Mouse (Mus musculus): ENCODE measurements around the gene Slc15a3. TPM values are rescaled to one million over a fixed set of nuclear protein-coding genes. Genes with fewer than 3 reads are reported as not detected.

Slc15a3 gene
- total and polyA plus RNA-seq, 3 experiments, result 0.02 to 0.05 TPM; not detected in 1

- no peak for DNase-seq (ENCODE audit: low spot score)
- H3K27me3 ChIP-seq (ENCODE audit: insufficient read depth, low read length), result peaks cover 17% of the 10 kb centered on the region
These were observed 38.5 kb upstream of the Slc15a3 start for GRCm38 (mm10) chr19:10801070-10801469.

GRCm38 (mm10) chr19:10801906-10802305, 37.6 kb upstream of the Slc15a3 start:
- peaks cover 17% of the 10 kb centered on the region for H3K27me3 ChIP-seq (ENCODE audit: insufficient read depth, low read length)
- no peaks in the 10 kb centered on the region for H3K36me3 ChIP-seq (replicated peaks)
- TF ChIP-seq GATA1 (IDR thresholded peaks at IDR 0.05; ENCODE audit: borderline replicate concordance, low read length) (no peak), GATA2 (IDR thresholded peaks at IDR 0.05; ENCODE audit: borderline replicate concordance, low read depth, low read length) (no peak), POLR2AphosphoS5 (IDR thresholded peaks at IDR 0.05; ENCODE audit: insufficient replicate concordance, low read depth, low read length) (no peak), CTCF (IDR thresholded peaks at IDR 0.05; ENCODE audit: low read depth, low read length) (no peak), TAL1 (conservative IDR thresholded peaks at IDR 0.05; ENCODE audit: low read depth, low read length) (no peak)
- H3K4me3 ChIP-seq (ENCODE audit: low read depth, low read length), result no peak overlapping the region
- H3K9me3 ChIP-seq (replicated peaks), result no peaks in the 10 kb centered on the region
- H3K4me1 ChIP-seq (ENCODE audit: insufficient read depth, low read depth, low read length), result peaks cover 4% of the 10 kb centered on the region; the same call in 1 of the 2 replicates
- no peak for ATAC-seq (ENCODE audit: extremely low read depth, insufficient number of reproducible peaks, low FRiP score, poor library complexity, severe bottlenecking)
- DNase-seq (ENCODE audit: low spot score), result no peak

More at GRCm38 (mm10) chr19:10801070-10801469, 38.5 kb upstream of the Slc15a3 start:
- Histone ChIP-seq H3K9me3 (replicated peaks) (no peaks in the 10 kb centered on the region), H3K4me1 (ENCODE audit: insufficient read depth, low read depth, low read length) (peaks cover 4% of the 10 kb centered on the region; the same call in 1 of the 2 replicates), H3K36me3 (replicated peaks) (no peaks in the 10 kb centered on the region), H3K4me3 (ENCODE audit: low read depth, low read length) (no peak overlapping the region)
- TF ChIP-seq GATA2 (IDR thresholded peaks at IDR 0.05; ENCODE audit: borderline replicate concordance, low read depth, low read length) (no peak), GATA1 (IDR thresholded peaks at IDR 0.05; ENCODE audit: borderline replicate concordance, low read length) (no peak), TAL1 (conservative IDR thresholded peaks at IDR 0.05; ENCODE audit: low read depth, low read length) (no peak), CTCF (IDR thresholded peaks at IDR 0.05; ENCODE audit: low read depth, low read length) (no peak)
- ATAC-seq (ENCODE audit: extremely low read depth, insufficient number of reproducible peaks, low FRiP score, poor library complexity, severe bottlenecking), result no peak

- ATAC-seq (ENCODE audit: extremely low read depth, insufficient number of reproducible peaks, low FRiP score, poor library complexity, severe bottlenecking) (no peak), DNase-seq (ENCODE audit: low spot score) (no peak)
- Histone ChIP-seq H3K4me1 (ENCODE audit: insufficient read depth, low read depth, low read length) (no peaks in the 10 kb centered on the region), H3K4me3 (ENCODE audit: low read depth, low read length) (no peak overlapping the region), H3K9me3 (replicated peaks) (no peaks in the 10 kb centered on the region), H3K27me3 (ENCODE audit: insufficient read depth, low read length) (peaks cover 10% of the 10 kb centered on the region), H3K36me3 (replicated peaks) (no peaks in the 10 kb centered on the region)
- no peak for TF ChIP-seq GATA2 (IDR thresholded peaks at IDR 0.05; ENCODE audit: borderline replicate concordance, low read depth, low read length)
- TF ChIP-seq GATA1 (IDR thresholded peaks at IDR 0.05; ENCODE audit: borderline replicate concordance, low read length), result no peak
- TF ChIP-seq TAL1 (conservative IDR thresholded peaks at IDR 0.05; ENCODE audit: low read depth, low read length), result no peak
- no peak for TF ChIP-seq POLR2AphosphoS5 (IDR thresholded peaks at IDR 0.05; ENCODE audit: insufficient replicate concordance, low read depth, low read length)
- TF ChIP-seq CTCF (IDR thresholded peaks at IDR 0.05; ENCODE audit: low read depth, low read length), result no peak
These were observed 35.8 kb upstream of the Slc15a3 start for GRCm38 (mm10) chr19:10803751-10804150.

GRCm38 (mm10) chr19:10804850-10805660, 34.5 kb upstream of the Slc15a3 start:
- H3K4me3 ChIP-seq (ENCODE audit: low read depth, low read length), result no peak overlapping the region
- peaks cover 6% of the 10 kb centered on the region; the same call in 1 of the 2 replicates for H3K27me3 ChIP-seq (ENCODE audit: insufficient read depth, low read length)
- no peak for TF ChIP-seq GATA2 (IDR thresholded peaks at IDR 0.05; ENCODE audit: borderline replicate concordance, low read depth, low read length)
- TF ChIP-seq TAL1 (conservative IDR thresholded peaks at IDR 0.05; ENCODE audit: low read depth, low read length), result no peak
- no peak for TF ChIP-seq POLR2AphosphoS5 (IDR thresholded peaks at IDR 0.05; ENCODE audit: insufficient replicate concordance, low read depth, low read length)
- no peak for TF ChIP-seq GATA1 (IDR thresholded peaks at IDR 0.05; ENCODE audit: borderline replicate concordance, low read length)
- no peak for TF ChIP-seq CTCF (IDR thresholded peaks at IDR 0.05; ENCODE audit: low read depth, low read length)
- H3K9me3 ChIP-seq (replicated peaks), result no peaks in the 10 kb centered on the region
- DNase-seq (ENCODE audit: low spot score), result no peak
- H3K36me3 ChIP-seq (replicated peaks), result no peaks in the 10 kb centered on the region
- no peak for ATAC-seq (ENCODE audit: extremely low read depth, insufficient number of reproducible peaks, low FRiP score, poor library complexity, severe bottlenecking)
- no peaks in the 10 kb centered on the region for H3K4me1 ChIP-seq (ENCODE audit: insufficient read depth, low read depth, low read length)

GRCm38 (mm10) chr19:10805661-10806285, 33.8 kb upstream of the Slc15a3 start:
- H3K4me3 ChIP-seq (ENCODE audit: low read depth, low read length), result no peak overlapping the region
- no peaks in the 10 kb centered on the region for H3K36me3 ChIP-seq (replicated peaks)
- H3K27me3 ChIP-seq (ENCODE audit: insufficient read depth, low read length), result peaks cover 3% of the 10 kb centered on the region; the same call in 1 of the 2 replicates
- ATAC-seq (ENCODE audit: extremely low read depth, insufficient number of reproducible peaks, low FRiP score, poor library complexity, severe bottlenecking), result no peak
- no peaks in the 10 kb centered on the region for H3K4me1 ChIP-seq (ENCODE audit: insufficient read depth, low read depth, low read length)
- no peak for TF ChIP-seq CTCF (IDR thresholded peaks at IDR 0.05; ENCODE audit: low read depth, low read length)
- no peak for TF ChIP-seq POLR2AphosphoS5 (IDR thresholded peaks at IDR 0.05; ENCODE audit: insufficient replicate concordance, low read depth, low read length)
- no peak for TF ChIP-seq TAL1 (conservative IDR thresholded peaks at IDR 0.05; ENCODE audit: low read depth, low read length)
- TF ChIP-seq GATA1 (IDR thresholded peaks at IDR 0.05; ENCODE audit: borderline replicate concordance, low read length), result no peak
- no peak for DNase-seq (ENCODE audit: low spot score)
- no peaks in the 10 kb centered on the region for H3K9me3 ChIP-seq (replicated peaks)

- TF ChIP-seq CTCF (IDR thresholded peaks at IDR 0.05; ENCODE audit: low read depth, low read length), result no peak
- no peak for TF ChIP-seq GATA1 (IDR thresholded peaks at IDR 0.05; ENCODE audit: borderline replicate concordance, low read length)
- TF ChIP-seq GATA2 (IDR thresholded peaks at IDR 0.05; ENCODE audit: borderline replicate concordance, low read depth, low read length), result no peak
- no peak for TF ChIP-seq TAL1 (conservative IDR thresholded peaks at IDR 0.05; ENCODE audit: low read depth, low read length)
- TF ChIP-seq POLR2AphosphoS5 (IDR thresholded peaks at IDR 0.05; ENCODE audit: insufficient replicate concordance, low read depth, low read length), result no peak
- no peak overlapping the region for H3K4me3 ChIP-seq (ENCODE audit: low read depth, low read length)
- ATAC-seq (ENCODE audit: extremely low read depth, insufficient number of reproducible peaks, low FRiP score, poor library complexity, severe bottlenecking), result no peak
- no peaks in the 10 kb centered on the region for H3K9me3 ChIP-seq (replicated peaks)
- H3K36me3 ChIP-seq (replicated peaks), result no peaks in the 10 kb centered on the region
- no peaks in the 10 kb centered on the region for H3K4me1 ChIP-seq (ENCODE audit: insufficient read depth, low read depth, low read length)
- no peak for DNase-seq (ENCODE audit: low spot score)
- no peaks in the 10 kb centered on the region for H3K27me3 ChIP-seq (ENCODE audit: insufficient read depth, low read length)
These were observed 30.8 kb upstream of the Slc15a3 start for GRCm38 (mm10) chr19:10808524-10809233.

All from G1E (cell line).